Mouse (Mus musculus) megakaryocyte progenitor cell, adult 5-6 weeks (primary cell): Measurements from ENCODE around the gene Hspa1a. TPM values are rescaled to one million over a fixed set of nuclear protein-coding genes. Genes with fewer than 3 reads are reported as not detected.
A peak's percentile ranks its signal among the peaks of the same experiment; 100 is the strongest.
"Not testable (repeated sequence)": the region's sequence is repeated elsewhere in the genome, so short reads cannot be mapped to it uniquely, and the experiment has no call there.

Experiments used
- ATAC-seq: replicated peaks from 2 replicates; pipeline ENCODE4 v1.8.0; 2016; ENCODE audit warnings: mild to moderate bottlenecking, moderate TSS enrichment, inconsistent platforms; ENCODE audit not compliant: poor library complexity
- total RNA-seq, 2 experiments: library from RNA; stranded (forward) in 1 of 2; stranded (reverse) in 1 of 2; fragments of 157-497, 149-512 nt in 1 of 2; fragments of 200-1000 nt in 1 of 2; gene quantifications; 2 replicates each; pipeline versions ENCODE4 v1.2.3 to v1.2.4; 2015 to 2017

Hspa1a gene
- total RNA-seq, 2 experiments from 2014 or later = 8.4 to 29.4 TPM

DNA sequence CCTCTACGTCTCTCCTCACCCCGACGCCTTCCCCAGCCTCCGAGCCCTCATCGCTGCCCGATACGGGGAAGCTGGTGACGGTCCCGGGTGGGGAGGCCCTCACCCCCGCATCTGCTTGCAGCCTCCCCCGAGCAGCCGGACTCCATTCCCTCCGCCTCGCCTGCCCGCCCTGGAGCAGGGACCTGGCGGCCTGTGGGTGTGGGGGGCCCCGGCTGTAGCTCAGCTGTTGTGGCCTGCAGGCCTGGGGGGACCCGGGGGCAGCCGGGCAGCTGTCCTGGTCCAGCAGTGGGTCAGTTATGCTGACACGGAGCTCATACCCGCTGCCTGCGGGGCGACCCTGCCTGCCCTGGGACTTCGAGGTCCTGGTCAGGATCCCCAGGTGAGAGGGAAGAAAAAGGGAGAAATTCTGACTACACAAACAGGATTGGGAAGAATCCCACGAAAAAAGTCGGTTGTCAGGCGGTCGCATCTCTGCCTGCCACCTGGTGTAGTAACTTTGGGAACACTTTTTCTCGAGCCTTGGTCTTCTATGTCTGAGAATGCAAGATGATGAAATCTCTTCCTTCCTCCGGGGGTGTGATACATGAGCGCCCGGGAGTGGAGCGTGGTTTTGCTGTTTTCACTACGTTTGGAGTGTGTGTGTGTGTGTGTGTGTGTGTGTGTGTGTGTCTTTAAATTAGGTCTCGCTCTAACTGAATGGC is 29.6 kb upstream of the Hspa1a start:
- ATAC-seq = peak; percentile 37; the same call in 1 of the 2 replicates

DNA sequence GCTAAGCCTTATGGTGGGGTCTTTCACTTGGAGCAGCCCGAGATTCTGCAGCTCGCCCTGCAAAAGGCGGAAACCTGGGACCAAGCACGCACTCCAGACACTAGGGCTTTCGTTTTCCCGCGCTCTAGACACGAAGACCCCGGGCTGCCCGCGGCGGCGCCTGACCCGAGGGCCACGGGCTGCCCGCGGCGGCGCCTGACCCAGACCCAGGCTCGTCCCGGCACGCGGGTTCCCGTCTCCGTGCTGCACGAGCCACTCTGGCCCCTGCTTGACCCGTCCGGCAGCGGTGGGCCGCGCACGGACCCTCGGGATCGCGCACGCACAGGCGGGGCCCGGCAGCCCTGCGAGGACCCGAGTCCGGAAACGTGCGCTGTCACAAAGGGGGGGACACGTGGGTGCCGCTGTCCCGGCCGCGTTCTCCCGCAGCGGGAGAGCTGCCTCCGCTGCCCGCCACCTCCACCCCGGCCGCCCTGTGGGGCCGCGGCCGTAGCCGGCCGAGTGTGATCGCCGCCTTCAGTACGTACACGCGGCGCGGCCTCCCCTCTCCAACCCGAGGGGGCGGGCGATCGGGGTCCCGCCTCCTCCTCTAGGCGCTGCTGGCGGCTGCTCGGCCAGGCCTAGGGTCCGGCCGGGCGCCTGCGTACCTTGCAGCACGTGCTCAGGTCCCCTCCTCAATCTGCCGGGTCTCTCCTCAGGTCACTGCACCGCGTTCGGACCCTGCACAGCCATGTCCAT is 28.9 kb upstream of the Hspa1a start, which contains the start of gene Vars:
Gene Vars, plus strand, starts transcription at position 271 of the 735 bp plus-strand sequence.
- peak; percentile 61 for ATAC-seq

DNA sequence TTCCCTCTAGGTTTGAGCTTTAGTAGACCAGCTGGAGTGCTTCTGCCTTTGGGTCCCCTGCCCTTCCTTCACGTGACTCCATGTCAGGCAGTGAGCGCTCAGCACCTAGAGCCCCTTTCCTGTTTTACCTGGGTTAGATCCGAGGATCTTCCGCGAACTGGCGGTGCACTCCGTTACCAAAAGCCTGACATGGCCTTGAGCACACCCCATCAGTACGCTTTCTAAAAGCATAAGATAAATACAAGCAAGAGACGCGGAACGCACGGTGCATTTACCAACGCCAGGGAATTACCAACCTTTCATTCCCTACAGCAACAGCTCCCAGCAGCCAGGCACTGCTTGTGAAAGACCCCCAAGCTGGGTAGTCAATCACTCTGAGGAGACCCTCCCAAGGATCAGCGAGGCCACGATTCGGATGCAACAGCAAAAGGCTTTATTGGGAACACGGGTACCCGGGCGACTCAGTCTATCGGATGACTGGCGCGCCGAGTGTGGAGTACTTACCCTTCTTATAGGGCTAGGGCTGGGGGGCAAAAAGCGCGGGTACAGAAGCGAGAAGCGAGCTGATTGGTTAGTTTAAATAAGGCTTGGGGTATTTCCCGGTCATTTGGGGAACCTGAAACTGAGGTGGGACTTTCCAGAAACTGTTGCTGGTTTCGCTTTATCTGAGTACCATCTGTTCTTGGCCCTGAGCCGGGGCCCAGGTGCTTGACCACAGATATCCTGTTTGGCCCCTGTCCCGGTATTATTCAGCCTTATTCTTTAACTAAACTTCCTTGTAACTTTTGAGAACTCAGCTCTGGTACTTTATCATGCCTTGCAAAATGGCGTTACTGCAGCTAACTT is 28.1 kb upstream of the Hspa1a start:
- peak; percentile 16; the same call in 1 of the 2 replicates for ATAC-seq

DNA sequence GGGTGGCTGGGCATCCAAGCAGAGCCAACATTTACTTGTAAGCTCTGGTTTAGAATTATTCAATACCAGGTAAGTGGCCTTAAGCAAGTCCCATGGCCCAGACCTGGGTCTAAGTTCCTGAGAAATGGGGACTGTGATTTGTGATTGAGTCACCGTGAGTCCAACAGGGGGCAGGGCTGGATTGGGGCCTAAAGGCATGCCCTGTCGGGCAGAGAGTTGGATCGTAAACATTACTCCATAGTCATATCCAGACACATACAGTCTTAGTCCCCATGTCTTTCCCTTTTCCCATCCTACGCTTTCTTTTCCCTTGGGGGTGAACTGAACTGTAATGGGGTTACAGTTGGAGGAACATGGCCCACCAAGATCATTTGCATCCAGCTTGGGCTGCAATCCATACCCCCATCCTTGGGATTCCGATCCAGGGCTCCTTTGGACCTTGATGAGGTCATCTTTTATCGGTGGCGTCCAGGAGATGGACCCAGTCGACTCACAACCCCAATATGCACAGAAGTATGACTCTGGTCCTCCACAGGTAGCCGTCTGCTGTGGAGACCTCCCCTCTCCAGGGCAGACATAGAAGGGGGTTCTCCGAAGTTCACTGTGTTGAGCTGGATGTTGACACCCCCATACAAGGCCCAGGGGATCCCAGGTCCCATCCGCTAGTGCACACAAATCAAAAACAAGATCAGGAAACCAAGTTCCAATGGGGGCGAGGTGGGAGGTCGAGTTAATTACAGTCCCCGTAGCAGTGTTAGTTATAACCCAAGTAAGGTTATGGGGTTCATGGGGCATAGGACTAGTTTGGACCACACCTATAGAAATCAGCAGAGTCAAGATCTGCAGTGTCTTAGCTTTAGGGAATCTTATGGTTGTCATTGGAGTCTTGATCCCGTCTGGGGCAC is 26.8 kb upstream of the Hspa1a start:
- ATAC-seq = no peak

DNA sequence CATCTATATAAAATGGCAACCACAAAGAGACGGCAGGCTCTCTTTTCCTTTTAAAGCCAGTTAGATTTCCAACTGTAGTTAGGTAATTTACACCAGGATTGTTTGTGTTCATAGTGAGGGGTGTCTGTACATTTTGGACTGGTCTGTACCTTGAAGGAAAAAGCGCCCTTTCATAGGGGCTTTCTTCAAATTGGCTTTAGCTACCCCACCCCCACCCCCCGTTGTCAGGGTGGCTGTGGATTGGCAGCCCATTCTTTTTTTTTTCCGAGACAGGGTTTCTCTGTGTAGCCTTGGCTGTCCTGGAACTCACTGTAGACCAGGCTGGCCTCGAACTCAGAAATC is 25.2 kb upstream of the Hspa1a start:
- no peak for ATAC-seq

DNA sequence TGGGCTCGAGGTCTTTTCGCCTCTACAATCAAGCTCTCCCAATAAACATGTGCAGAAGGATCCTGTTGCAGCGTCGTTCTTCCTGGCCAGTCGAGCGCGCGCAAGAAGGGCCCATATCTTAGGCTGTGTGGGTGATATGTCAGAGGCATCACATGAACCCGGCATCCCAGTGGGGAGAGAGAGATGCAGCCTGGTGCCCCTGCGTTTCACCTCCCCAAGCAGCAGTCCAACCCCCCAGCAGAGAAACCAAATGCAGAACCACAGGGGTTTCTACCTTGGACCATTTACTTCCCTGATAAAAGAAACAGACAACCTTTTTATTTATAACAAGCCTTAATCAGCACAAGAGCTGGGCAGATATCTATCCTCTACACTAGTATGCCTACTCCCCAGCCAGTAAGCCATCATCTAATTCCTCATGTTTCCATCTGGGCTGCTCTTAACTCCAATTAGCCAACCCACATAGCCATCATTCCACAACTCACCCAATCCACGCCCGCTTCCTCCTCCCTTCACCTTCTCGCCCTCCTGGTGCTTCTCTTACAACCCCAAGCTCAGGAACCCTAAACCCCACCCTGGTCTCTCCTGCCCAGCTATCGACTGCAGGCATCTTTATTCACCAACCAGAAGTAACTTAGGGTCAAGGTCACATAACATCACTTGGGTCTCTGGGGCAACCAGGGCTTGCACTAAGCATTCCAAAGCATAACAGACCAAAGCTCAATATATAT is 24.6 kb upstream of the Hspa1a start:
- ATAC-seq = no peak

DNA sequence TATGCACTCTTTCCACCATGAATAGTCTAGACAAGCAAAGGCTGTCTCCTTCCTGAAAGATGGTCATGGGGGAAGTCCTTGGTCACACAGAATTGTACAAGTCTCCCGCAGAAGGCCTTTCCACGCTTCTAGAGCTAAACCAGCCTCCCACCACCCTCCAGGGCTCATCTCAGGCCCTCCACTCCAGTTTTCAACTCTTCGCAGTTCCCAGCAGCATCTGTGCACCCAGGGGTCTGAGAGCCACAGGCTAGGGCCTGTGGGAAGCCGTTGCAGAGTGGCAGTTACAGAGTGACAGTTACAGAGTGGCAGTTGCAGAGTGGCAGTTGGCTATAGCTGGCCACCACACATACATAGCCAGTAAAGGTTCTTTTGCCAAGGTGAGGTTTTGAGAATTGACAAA is 24.0 kb upstream of the Hspa1a start:
- not testable (repeated sequence) for ATAC-seq

DNA sequence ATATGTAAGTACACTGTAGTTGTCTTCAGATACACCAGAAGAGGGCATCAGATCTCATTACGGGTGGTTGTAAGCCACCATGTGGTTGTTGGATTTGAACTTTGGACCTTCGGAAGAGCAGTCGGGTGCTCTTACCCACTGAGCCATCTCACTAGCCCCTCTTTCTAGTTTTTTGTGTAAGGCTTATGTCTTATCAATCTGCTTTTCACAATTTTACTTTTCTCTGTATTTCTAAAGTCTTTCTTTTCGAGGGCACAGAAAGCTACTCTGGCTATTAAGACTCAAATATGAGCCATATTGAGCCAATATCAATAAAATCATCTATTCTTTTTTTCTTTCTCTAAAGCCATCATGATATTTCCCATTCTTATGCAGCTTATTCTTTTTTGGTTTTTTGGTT is 23.2 kb upstream of the Hspa1a start:
- ATAC-seq = not testable (repeated sequence)

DNA sequence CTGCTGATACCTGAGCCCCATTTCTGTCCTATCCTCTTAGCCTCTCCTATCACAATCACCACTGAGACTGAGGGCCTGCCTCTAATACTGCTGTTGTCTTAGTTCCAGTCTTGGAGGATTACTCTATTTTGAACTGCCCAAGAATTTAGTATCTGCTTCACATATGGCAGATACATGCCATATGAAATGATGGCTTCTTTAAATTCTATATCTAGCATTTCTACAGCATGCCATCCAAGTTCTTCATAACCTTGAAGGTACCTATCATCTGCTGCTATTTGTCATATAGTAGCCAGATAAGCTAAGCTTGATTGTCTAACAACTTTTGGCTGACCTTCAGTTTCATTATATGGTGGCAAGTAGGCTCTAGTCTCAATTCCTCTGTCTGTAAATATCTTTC is 22.8 kb upstream of the Hspa1a start:
- ATAC-seq = no peak

DNA sequence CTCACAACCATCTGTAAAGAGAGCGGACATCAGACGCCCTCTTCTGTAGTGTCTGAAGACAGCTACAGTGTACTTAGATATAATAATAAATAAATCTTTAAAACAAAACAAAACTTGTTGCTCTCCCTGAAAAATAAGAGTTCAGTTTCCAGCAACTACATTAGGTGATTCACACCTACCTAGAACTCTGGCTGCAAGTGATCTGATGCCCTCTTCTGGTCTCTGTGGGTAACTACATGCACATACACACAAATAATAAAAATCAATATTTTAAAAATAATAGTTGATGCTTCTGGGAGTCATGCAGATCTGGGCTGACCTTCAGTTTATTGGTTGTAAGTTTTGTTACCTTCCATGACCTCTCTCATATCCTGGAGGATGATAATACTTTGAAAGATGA is 12.3 kb upstream of the Hspa1a start:
- peak; percentile 47 for ATAC-seq

DNA sequence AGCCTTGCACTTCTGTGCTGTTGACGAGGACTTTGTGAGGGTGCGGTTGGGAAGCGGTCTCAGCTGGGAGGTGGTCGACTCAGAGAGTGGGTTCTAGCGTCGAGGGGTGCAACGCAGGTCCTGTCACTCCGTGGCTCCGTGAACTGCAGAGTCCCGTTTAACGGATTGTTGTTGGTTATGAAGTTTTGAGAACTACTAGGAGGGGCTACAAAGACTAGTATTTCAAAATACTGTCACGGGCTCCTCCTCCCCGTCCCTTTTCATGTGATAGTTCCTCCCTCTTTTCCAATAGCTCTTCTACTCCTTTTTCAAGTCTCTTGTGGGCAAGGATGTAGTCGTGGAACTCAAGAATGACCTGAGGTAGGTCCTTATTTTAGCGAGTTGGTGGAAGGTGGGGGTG is 10.4 kb upstream of the Hspa1a start:
- peak; percentile 48 for ATAC-seq

DNA sequence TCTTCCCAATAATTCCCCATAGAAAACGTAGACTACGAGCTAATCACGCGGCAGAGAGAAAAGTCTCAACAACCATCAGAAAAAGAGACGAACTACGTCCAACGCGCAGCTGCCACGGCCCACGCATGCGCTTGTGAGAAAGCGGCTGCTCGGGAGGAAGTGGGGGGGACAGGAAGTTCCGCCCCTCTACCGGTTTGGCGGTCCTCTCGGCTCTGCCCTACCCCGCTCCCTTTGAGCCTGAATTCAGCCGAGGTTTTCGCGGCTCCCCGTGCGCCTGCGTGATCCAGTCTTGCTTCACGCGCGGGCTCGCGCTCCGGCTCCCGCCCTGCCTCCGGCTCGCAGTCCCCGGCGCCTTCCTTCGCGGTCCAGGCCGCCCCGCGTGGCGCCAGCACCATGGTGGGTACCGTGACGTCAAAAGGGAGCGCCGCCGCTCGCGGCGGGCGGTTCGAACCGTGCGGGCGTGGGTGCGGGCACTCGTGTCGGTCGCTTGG is 9.8 kb upstream of the Hspa1a start, which contains the start of gene Lsm2:
Gene Lsm2, plus strand, starts transcription at position 173 of the 491 bp plus-strand sequence.
- ATAC-seq = peak; percentile 77

DNA sequence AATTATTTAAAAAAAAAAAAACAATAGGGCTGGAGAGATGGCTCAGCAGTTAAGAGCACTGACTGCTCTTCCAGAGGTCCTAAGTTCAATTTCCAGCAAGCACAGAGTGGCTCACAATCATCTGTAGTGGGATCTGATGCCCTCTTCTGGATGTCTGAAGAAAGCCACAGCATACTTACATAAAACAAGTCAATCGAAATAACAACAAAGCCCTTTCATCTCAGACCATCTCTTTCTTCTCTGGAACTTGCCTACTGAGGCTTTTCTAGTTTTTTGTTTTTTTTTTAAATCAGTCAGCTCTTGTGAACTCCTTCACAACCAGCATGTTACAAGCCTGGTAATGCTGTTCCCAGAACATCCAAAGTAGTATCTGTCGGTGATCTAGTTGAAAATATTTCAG is 8.7 kb upstream of the Hspa1a start:
- peak; percentile 32; the same call in 1 of the 2 replicates for ATAC-seq

DNA sequence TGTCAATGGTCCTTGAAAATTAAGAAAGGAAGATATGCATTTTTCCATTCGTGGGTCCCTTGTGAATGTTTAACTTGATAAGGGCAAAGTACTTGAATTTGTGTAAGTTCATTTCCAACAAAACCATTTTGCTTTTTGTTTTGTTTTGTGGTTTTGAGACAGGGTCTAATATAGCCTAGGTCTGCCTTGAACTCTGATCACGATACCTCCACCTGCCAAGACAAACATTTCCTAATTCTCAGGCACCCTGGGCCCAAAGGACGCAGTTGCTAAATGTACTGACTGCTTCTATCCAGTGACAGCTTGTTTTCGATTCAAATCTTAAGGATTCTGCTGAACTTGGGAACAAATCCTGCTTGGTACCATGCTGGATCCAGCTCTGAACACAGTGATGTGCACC is 7.7 kb upstream of the Hspa1a start:
- ATAC-seq = no peak

DNA sequence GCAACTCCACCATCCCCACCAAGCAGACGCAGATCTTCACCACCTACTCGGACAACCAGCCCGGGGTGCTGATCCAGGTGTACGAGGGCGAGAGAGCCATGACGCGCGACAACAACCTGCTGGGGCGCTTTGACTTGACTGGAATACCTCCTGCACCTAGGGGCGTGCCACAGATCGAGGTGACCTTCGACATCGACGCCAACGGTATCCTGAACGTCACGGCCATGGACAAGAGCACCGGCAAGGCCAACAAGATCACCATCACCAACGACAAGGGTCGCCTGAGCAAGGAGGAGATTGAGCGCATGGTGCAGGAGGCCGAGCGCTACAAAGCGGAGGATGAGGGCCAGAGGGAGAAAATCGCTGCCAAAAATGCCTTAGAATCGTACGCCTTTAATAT is 6.3 kb upstream of the Hspa1a start:
- ATAC-seq = no peak

DNA sequence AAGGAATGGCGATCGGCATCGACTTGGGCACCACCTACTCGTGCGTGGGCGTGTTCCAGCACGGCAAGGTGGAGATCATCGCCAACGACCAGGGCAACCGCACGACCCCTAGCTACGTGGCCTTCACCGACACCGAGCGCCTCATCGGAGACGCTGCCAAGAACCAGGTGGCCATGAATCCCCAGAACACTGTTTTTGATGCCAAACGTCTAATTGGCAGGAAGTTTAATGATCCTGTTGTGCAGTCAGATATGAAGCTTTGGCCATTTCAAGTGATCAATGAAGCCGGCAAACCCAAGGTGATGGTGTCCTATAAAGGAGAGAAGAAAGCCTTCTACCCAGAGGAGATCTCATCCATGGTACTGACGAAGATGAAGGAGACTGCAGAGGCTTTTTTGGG is 5.0 kb upstream of the Hspa1a start:
- no peak for ATAC-seq

DNA sequence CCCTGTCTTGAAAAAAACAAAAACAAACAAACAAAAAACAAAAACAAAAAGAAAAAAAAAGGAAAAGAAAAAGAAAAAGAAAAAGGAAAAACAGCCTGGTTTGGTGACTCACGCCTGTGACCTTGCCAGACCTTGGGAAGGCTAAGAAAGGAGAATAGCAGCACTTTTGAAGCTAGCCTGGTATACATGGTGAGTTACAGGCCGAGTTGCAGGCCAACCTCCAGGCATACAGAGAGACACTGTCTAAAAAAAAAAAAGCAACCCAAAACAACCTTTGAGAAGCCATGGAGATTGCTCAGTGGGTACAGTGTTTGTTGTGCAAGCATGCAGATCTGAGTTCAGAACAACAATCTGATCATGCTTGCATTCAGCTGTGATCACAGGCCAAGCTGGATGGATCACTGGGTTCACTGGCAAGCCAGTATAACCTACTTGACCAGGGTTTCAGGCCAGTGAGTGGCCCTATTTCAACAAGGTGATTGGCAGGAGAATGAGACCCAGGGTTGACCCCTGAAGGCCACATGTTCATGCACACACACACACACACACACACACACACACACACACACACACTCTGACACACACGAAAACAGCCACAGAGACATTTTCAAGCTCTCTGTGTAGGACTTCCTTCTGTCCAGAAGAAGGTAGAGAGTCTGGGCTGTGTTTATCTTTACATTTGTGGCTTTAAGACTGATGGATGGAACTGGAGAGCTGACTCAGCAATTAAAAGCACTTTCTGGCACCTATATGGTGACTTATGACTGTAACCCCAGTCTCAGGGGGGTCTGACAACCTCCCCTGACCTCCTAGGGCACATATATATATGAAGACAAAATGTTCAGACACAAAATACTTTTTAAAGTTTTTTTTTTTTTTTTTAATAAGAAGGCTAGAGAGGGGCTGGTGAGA is 3.9 kb upstream of the Hspa1a start:
- no peak for ATAC-seq

DNA sequence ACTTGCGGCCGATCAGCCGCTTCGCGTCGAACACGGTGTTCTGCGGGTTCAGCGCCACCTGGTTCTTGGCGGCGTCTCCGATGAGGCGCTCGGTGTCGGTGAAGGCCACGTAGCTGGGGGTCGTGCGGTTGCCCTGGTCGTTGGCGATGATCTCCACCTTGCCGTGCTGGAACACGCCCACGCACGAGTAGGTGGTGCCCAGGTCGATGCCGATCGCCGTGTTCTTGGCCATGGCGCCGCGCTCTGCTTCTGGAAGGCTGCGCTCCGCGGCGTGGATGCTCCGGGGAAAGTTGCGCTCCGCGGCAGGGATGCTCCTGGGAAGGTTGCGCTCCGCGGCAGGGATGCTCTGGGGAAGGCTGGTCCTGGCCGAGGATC is 275 bp downstream of the Hspa1a start:
- ATAC-seq = peak; percentile 42

DNA sequence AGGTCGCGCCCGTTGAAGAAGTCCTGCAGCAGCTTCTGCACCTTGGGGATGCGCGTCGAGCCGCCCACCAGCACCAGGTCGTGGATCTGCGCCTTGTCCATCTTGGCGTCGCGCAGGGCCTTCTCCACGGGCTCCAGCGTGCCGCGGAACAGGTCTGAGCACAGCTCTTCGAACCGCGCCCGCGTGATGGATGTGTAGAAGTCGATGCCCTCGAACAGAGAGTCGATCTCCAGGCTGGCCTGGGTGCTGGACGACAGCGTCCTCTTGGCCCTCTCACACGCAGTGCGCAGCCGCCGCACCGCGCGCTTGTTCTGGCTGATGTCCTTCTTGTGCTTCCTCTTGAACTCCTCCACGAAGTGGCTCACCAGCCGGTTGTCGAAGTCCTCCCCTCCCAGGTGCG is 1.1 kb downstream of the Hspa1a start:
- ATAC-seq = not testable (repeated sequence)
